Mouse (Mus musculus): ENCODE data around the gene 2010300C02Rik.

DNA sequence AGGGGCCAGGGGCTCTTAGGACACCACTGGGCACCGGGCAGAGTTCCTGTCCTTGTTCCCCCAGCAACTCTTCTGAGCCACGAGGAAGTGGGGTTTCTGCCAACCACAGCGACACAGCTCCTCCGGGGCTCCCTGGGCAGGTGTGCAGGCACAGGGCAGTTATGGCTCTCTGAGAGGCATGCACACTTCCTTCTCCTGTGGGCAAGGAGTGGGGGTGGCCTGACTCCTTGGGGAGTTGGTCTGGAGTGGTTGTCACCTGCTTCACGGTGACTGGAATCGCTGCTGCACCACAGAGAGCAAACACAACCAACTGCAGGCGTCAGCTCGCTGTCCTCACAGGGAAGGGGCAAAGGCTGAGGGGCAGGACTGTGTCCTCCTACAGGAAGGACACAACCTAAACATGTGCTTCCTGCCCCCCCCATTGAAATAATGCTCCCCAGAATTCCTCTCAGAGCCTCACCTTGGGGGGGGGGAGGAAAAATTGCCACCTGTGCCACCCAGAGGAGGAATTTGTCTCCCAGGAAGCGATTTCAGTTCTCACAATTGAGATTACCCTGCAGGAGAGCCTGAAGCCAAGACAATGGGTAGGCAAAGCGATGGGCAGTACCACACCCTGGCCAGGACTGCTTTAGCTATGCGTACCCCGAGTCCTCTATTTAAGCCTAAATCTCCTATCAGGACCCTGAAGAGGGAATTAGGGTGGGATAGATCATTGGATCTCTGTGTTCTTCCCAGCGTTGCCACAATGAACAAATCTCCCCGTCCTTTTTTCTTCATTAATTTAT is 54.2 kb downstream of the 2010300C02Rik start:
- TF ChIP-seq CTCF (conservative IDR thresholded peaks at IDR 0.05; ENCODE audit: low read length) (no peak), NANOG (IDR thresholded peaks at IDR 0.05; ENCODE audit: borderline replicate concordance, low read length) (no peak), POU5F1 (IDR thresholded peaks at IDR 0.05; ENCODE audit: borderline replicate concordance, low read length) (no peak)
